26 mouse cellular contexts compared by ENCODE assay signal in genomic region chr1:152069745-152070144, GRCm38 (mm10). TPM values are rescaled to one million over a fixed set of nuclear protein-coding genes. Genes with fewer than 3 reads are reported as not detected.
A peak's percentile ranks its signal among the peaks of the same experiment; 100 is the strongest.
DNase-seq lines count a peak whose midpoint lies in the region; ATAC-seq and TF ChIP-seq lines count a peak whose summit lies in the region.
"Had no signal": no experiment of that assay in that cellular context is flagged by ENCODE, and none has a peak within 500 bp of the region (broad histone marks: within the 10 kb centered on the region; RNA-seq: fewer than 3 reads in every experiment).

No protein-coding gene starts in this region.

- ATAC-seq in hindbrain, postnatal 0 days: no peak
- ATAC-seq in hindbrain, embryonic 14.5 days (ENCODE audit: low FRiP score): no peak
- ATAC-seq: CD4-positive, CD25-positive, alpha-beta regulatory T cell, adult 4 months; forebrain, embryonic 15.5 days; intestine, postnatal 0 days had no signal

- H3K4me3 ChIP-seq in hindbrain, embryonic 10.5 days: no peak overlapping the region
- H3K4me3 ChIP-seq in hindbrain, postnatal 0 days (ENCODE audit: low read length): no peak overlapping the region
- no peak overlapping the region for H3K4me3 ChIP-seq in hindbrain, embryonic 14.5 days (replicated peaks; ENCODE audit: low read length)
- H3K4me3 ChIP-seq: embryonic facial prominence, embryonic 10.5 days; embryonic facial prominence, embryonic 13.5 days; erythroblast, embryonic 14.5 days; forebrain, embryonic 12.5 days; forebrain, embryonic 15.5 days had no signal

- no peak for TF ChIP-seq CTCF in hindbrain, postnatal 0 days (IDR thresholded peaks at IDR 0.05; ENCODE audit: low read depth)

- no peaks in the 10 kb centered on the region for H3K27me3 ChIP-seq in hindbrain, embryonic 10.5 days (ENCODE audit: insufficient read depth, poor library complexity, severe bottlenecking)
- no peaks in the 10 kb centered on the region for H3K27me3 ChIP-seq in hindbrain, postnatal 0 days (ENCODE audit: insufficient read depth, low read length)
- H3K27me3 ChIP-seq in hindbrain, embryonic 14.5 days (ENCODE audit: control insufficient read depth, insufficient read depth, low read length): no peaks in the 10 kb centered on the region
- H3K27me3 ChIP-seq: embryonic facial prominence, embryonic 13.5 days; forebrain, embryonic 12.5 days; forebrain, embryonic 15.5 days had no signal

- no peak overlapping the region for H3K4me2 ChIP-seq in hindbrain, postnatal 0 days (ENCODE audit: low read depth, low read length)
- H3K4me2 ChIP-seq in hindbrain, embryonic 14.5 days (replicated peaks): 0 out of 2 replicates have a peak overlapping the region, but pooled peaks have one; percentile 10
- H3K4me2 ChIP-seq: embryonic facial prominence, embryonic 13.5 days; forebrain, embryonic 12.5 days; forebrain, embryonic 15.5 days; heart, embryonic 11.5 days had no signal

- H3K4me1 ChIP-seq in hindbrain, embryonic 10.5 days (replicated peaks): peaks cover 47% of the 10 kb centered on the region
- H3K4me1 ChIP-seq in hindbrain, postnatal 0 days (ENCODE audit: insufficient read depth, low read length): peaks cover 3% of the 10 kb centered on the region; the same call in 1 of the 2 replicates
- peaks cover 25% of the 10 kb centered on the region for H3K4me1 ChIP-seq in hindbrain, embryonic 14.5 days (replicated peaks; ENCODE audit: control insufficient read depth, insufficient read depth, low read length)
- H3K4me1 ChIP-seq: forebrain, embryonic 15.5 days had no signal

- no peak for DNase-seq in hindbrain, embryonic 10.5 days (ENCODE audit: low spot score)
- DNase-seq in hindbrain, postnatal 0 days (ENCODE audit: low spot score): no peak
- DNase-seq in ES-CJ7 (ENCODE audit: low read depth, low spot score) (peak; percentile 29), R1 (ENCODE audit: low read depth, low spot score) (peak; percentile 24)
- DNase-seq in hindbrain, embryonic 14.5 days (ENCODE audit: low spot score): no peak
- no peak for DNase-seq in adrenal gland, postnatal 25 days
- DNase-seq in frontal cortex, adult 2 months (ENCODE audit: extremely low spot score in 1 of 2, low spot score in 1 of 2): no peak
- DNase-seq in cerebellum, postnatal 14 days: no peak
- DNase-seq: adrenal gland, adult 2 months; adrenal gland, postnatal 14 days; cerebellum, adult 11-12 months; cerebellum, adult 9-10 months; cerebellum, postnatal 25 days; embryo, embryonic 11 days; gastrocnemius, postnatal 10 days; gastrocnemius, postnatal 36 days; heart, postnatal 36 days; kidney, adult 2 months had no signal

- peak overlapping the region; percentile 66 for H3K27ac ChIP-seq in hindbrain, embryonic 10.5 days
- no peak overlapping the region for H3K27ac ChIP-seq in hindbrain, postnatal 0 days
- peak overlapping the region; percentile 29; the same call in 1 of the 2 replicates for H3K27ac ChIP-seq in hindbrain, embryonic 14.5 days
- H3K27ac ChIP-seq: embryonic facial prominence, embryonic 10.5 days; embryonic facial prominence, embryonic 13.5 days; forebrain, embryonic 12.5 days; forebrain, embryonic 15.5 days had no signal

- H3K9me3 ChIP-seq in hindbrain, embryonic 10.5 days: no peaks in the 10 kb centered on the region
- no peaks in the 10 kb centered on the region for H3K9me3 ChIP-seq in hindbrain, postnatal 0 days (ENCODE audit: low read length)
- H3K9me3 ChIP-seq in hindbrain, embryonic 14.5 days (ENCODE audit: control insufficient read depth, low read length): no peaks in the 10 kb centered on the region
- H3K9me3 ChIP-seq: embryonic facial prominence, embryonic 10.5 days; embryonic facial prominence, embryonic 13.5 days; forebrain, embryonic 12.5 days; forebrain, embryonic 15.5 days had no signal

- H3K36me3 ChIP-seq in hindbrain, embryonic 10.5 days: no peaks in the 10 kb centered on the region
- no peaks in the 10 kb centered on the region for H3K36me3 ChIP-seq in hindbrain, postnatal 0 days (ENCODE audit: insufficient read depth, low read length)
- no peaks in the 10 kb centered on the region for H3K36me3 ChIP-seq in hindbrain, embryonic 14.5 days (replicated peaks; ENCODE audit: control insufficient read depth, insufficient read depth)
- H3K36me3 ChIP-seq: embryonic facial prominence, embryonic 10.5 days; embryonic facial prominence, embryonic 13.5 days; forebrain, embryonic 12.5 days; forebrain, embryonic 15.5 days had no signal

- H3K9ac ChIP-seq in hindbrain, postnatal 0 days (replicated peaks; ENCODE audit: low read length): no peak overlapping the region
- H3K9ac ChIP-seq in hindbrain, embryonic 14.5 days: no peak overlapping the region
- H3K9ac ChIP-seq: embryonic facial prominence, embryonic 13.5 days; forebrain, embryonic 12.5 days; forebrain, embryonic 15.5 days had no signal

- 35% methylated on average over 7 of the region's 7 CpGs for WGBS in hindbrain, embryonic 10.5 days
- 23% methylated on average over 7 of the region's 7 CpGs for WGBS in hindbrain, postnatal 0 days
- 25% methylated on average over 7 of the region's 7 CpGs for WGBS in hindbrain, embryonic 14.5 days

RNA-seq across cellular contexts. Expression of gene 1700025G04Rik, which starts 20.2 kb away (rescaled TPM):
- polyA plus RNA-seq in hindbrain, embryonic 10.5 days (2016; fragmentation: Nextera tagmentation; extraction: Ambion mirVana): 21.4 and 27.7 TPM in 2 replicates
- 19.9 and 32.4 TPM in 2 replicates for total RNA-seq in hindbrain, postnatal 0 days (2014; rRNA removed)
- 22.5 and 24.9 TPM in 2 replicates for polyA plus RNA-seq in hindbrain, postnatal 0 days (2015; fragmentation: Nextera tagmentation; extraction: Ambion mirVana)
- polyA plus RNA-seq in hindbrain, embryonic 14.5 days (2014; fragmentation: Nextera tagmentation; extraction: Ambion mirVana): 28.8 and 32.6 TPM in 2 replicates
- 47.0 and 51.0 TPM in 2 replicates for total RNA-seq in adrenal gland, postnatal 25 days (2021)
- 25.1 and 26.6 TPM in 2 replicates for polyA plus RNA-seq in frontal cortex, adult 2 months (2012; rRNA removed)

Comparison
In these comparisons a context has a peak if more than half of its experiments do, and no peak if none do; other contexts are left out.
1. DNase-seq: peak in ES-CJ7 (single experiment) and R1 (single experiment); none in hindbrain, embryonic 10.5 days (single experiment), hindbrain, postnatal 0 days (single experiment), hindbrain, embryonic 14.5 days (single experiment), adrenal gland, postnatal 25 days (single experiment), frontal cortex, adult 2 months (0 of 2) and cerebellum, postnatal 14 days (0 of 2).